Mouse (Mus musculus) heart, adult 2 months (tissue): ENCODE results near the gene Dram1.

Experiments used
- CTCF ChIP-seq: fragments of 200-600 bp; IDR thresholded peaks from 2 replicates; pipeline ENCODE4 v1.8.1; 2022; ENCODE audit warnings: antibody characterized with exemption, mild to moderate bottlenecking, moderate library complexity
- POLR2A ChIP-seq: fragments of 200-500 bp; IDR thresholded peaks from 2 replicates; pipeline ENCODE4 v1.6.1; 2011; ENCODE audit warnings: mild to moderate bottlenecking, low read depth, low read length, control low read depth; ENCODE audit not compliant: insufficient read depth

DNA sequence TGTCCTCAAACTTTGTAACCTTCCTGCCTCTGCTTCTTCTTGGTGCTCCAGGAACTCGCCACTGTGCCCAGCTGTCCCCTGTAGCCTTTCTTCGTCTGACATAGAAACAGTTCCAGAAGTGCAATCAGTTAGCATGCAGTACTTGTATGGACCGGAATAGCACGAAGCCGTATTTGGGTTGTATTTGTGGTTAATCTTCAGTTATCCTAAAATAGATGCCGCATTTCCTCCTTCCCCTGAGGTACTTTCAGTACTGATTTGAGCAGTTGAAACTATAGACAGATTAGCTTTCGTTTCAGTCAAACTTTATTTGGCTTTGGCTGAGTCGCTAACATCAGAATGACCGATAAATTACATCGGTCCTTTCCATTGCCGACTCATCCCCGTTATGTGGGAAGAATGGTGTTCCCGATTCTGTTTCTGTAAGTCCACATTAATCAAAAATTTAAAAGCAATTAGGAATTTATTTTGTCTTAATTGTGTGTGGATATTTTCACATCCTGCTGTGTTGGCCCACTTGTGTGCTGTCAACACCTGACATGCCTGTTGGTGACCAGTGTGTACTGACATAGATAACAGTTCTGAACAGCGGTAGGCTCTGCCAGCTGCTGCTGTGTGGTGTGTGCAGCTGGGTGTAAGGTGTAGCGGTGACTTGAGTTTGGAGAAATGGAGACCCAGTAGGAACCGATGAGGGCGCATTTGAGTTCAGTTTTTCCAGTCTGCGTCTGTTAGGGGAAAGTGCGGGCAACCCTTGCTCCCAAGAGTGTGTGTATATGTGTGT, 42.0 kb upstream of the Dram1 start:
- no peak for TF ChIP-seq CTCF
- TF ChIP-seq POLR2A: no peak
